ENCODE assay signal across 23 mouse cellular contexts in genomic region chr9:82788375-82788774, GRCm38 (mm10). TPM values are rescaled to one million over a fixed set of nuclear protein-coding genes. Genes with fewer than 3 reads are reported as not detected.
DNase-seq lines count a peak whose midpoint lies in the region; ATAC-seq and TF ChIP-seq lines count a peak whose summit lies in the region.
"Had no signal": no experiment of that assay in that cellular context is flagged by ENCODE, and none has a peak within 500 bp of the region (broad histone marks: within the 10 kb centered on the region; RNA-seq: fewer than 3 reads in every experiment).

No protein-coding gene starts in this region.

- WGBS in forebrain, embryonic 16.5 days = 41% methylated on average over 9 of the region's 9 CpGs
- WGBS in forebrain, embryonic 15.5 days = 36% methylated on average over 9 of the region's 9 CpGs
- WGBS in midbrain, embryonic 14.5 days = 33% methylated on average over 9 of the region's 9 CpGs
- WGBS in midbrain, embryonic 11.5 days = 62% methylated on average over 9 of the region's 9 CpGs
- WGBS in hindbrain, embryonic 15.5 days = 34% methylated on average over 9 of the region's 9 CpGs
- 31% methylated on average over 9 of the region's 9 CpGs for WGBS in midbrain, postnatal 0 days

- H3K9ac ChIP-seq in forebrain, embryonic 16.5 days (replicated peaks; ENCODE audit: low read depth, low read length) = 0 out of 2 replicates have a peak overlapping the region, but pooled peaks have one; percentile 1
- no peak overlapping the region for H3K9ac ChIP-seq in forebrain, embryonic 15.5 days (replicated peaks)
- 0 out of 2 replicates have a peak overlapping the region, but pooled peaks have one; percentile 1 for H3K9ac ChIP-seq in midbrain, embryonic 14.5 days (replicated peaks; ENCODE audit: low read length)
- no peak overlapping the region for H3K9ac ChIP-seq in midbrain, embryonic 11.5 days (ENCODE audit: low read length)
- no peak overlapping the region for H3K9ac ChIP-seq in hindbrain, embryonic 15.5 days
- peak overlapping the region; percentile 39; the same call in 1 of the 2 replicates for H3K9ac ChIP-seq in midbrain, postnatal 0 days (replicated peaks; ENCODE audit: low read length, poor library complexity, severe bottlenecking)
- H3K9ac ChIP-seq: embryonic facial prominence, embryonic 12.5 days; liver, embryonic 14.5 days; stomach, embryonic 15.5 days had no signal

- H3K4me3 ChIP-seq in forebrain, embryonic 16.5 days (replicated peaks; ENCODE audit: low read length) = no peak overlapping the region
- no peak overlapping the region for H3K4me3 ChIP-seq in forebrain, embryonic 15.5 days
- H3K4me3 ChIP-seq in midbrain, embryonic 14.5 days (replicated peaks; ENCODE audit: low read depth, low read length) = no peak overlapping the region
- H3K4me3 ChIP-seq in midbrain, embryonic 11.5 days (ENCODE audit: low read depth, low read length) = no peak overlapping the region
- H3K4me3 ChIP-seq in hindbrain, embryonic 15.5 days = no peak overlapping the region
- no peak overlapping the region for H3K4me3 ChIP-seq in midbrain, postnatal 0 days (ENCODE audit: low read depth, low read length)
- H3K4me3 ChIP-seq: embryonic facial prominence, embryonic 12.5 days; stomach, embryonic 15.5 days had no signal

- H3K9me3 ChIP-seq in forebrain, embryonic 16.5 days (ENCODE audit: control insufficient read depth, low read length) = no peaks in the 10 kb centered on the region
- no peaks in the 10 kb centered on the region for H3K9me3 ChIP-seq in forebrain, embryonic 15.5 days
- H3K9me3 ChIP-seq in midbrain, embryonic 14.5 days (ENCODE audit: control insufficient read depth, low read length) = no peaks in the 10 kb centered on the region
- no peaks in the 10 kb centered on the region for H3K9me3 ChIP-seq in midbrain, embryonic 11.5 days (ENCODE audit: control insufficient read depth, low read length)
- H3K9me3 ChIP-seq in hindbrain, embryonic 15.5 days = no peaks in the 10 kb centered on the region
- no peaks in the 10 kb centered on the region for H3K9me3 ChIP-seq in midbrain, postnatal 0 days (ENCODE audit: low read length)
- H3K9me3 ChIP-seq: embryonic facial prominence, embryonic 12.5 days; stomach, embryonic 15.5 days had no signal

- ATAC-seq in forebrain, embryonic 16.5 days = no peak
- ATAC-seq in forebrain, embryonic 15.5 days (replicated peaks) = no peak
- no peak for ATAC-seq in midbrain, embryonic 14.5 days (ENCODE audit: low FRiP score, low TSS enrichment)
- no peak for ATAC-seq in midbrain, embryonic 11.5 days (ENCODE audit: low FRiP score)
- no peak for ATAC-seq in hindbrain, embryonic 15.5 days (ENCODE audit: low FRiP score, low read depth)
- ATAC-seq in midbrain, postnatal 0 days (ENCODE audit: low FRiP score) = no peak
- ATAC-seq: Patski had no signal

- TF ChIP-seq CTCF in midbrain, postnatal 0 days (IDR thresholded peaks at IDR 0.05) = no peak

- DNase-seq in midbrain, embryonic 14.5 days = peak; percentile 35
- no peak for DNase-seq in midbrain, embryonic 11.5 days (ENCODE audit: low spot score, missing footprints)
- DNase-seq in midbrain, postnatal 0 days (ENCODE audit: low spot score) = peak; percentile 8
- DNase-seq in layer of hippocampus, adult 18-20 months (ENCODE audit: low spot score in 2 of 2) = no peak
- DNase-seq: adrenal gland, postnatal 10 days; cerebellum, adult 11 months; cerebellum, adult 9-11 months; embryo, embryonic 11 days; gastrocnemius, postnatal 10 days; kidney, adult 11 months; kidney, postnatal 14 days; liver; lung, adult 2 months; lung, postnatal 10 days; right cerebral cortex, postnatal 25 days had no signal

- H3K27me3 ChIP-seq in forebrain, embryonic 16.5 days (replicated peaks; ENCODE audit: control insufficient read depth, insufficient read depth, low read length) = no peaks in the 10 kb centered on the region
- no peaks in the 10 kb centered on the region for H3K27me3 ChIP-seq in forebrain, embryonic 15.5 days
- no peaks in the 10 kb centered on the region for H3K27me3 ChIP-seq in midbrain, embryonic 14.5 days (ENCODE audit: control insufficient read depth, insufficient read depth, low read length)
- H3K27me3 ChIP-seq in midbrain, embryonic 11.5 days (ENCODE audit: control insufficient read depth, insufficient read depth, low read length) = no peaks in the 10 kb centered on the region
- no peaks in the 10 kb centered on the region for H3K27me3 ChIP-seq in hindbrain, embryonic 15.5 days
- no peaks in the 10 kb centered on the region for H3K27me3 ChIP-seq in midbrain, postnatal 0 days (ENCODE audit: insufficient read depth, low read length)
- H3K27me3 ChIP-seq: embryonic facial prominence, embryonic 12.5 days; stomach, embryonic 15.5 days had no signal

- no peaks in the 10 kb centered on the region for H3K4me1 ChIP-seq in forebrain, embryonic 16.5 days (replicated peaks; ENCODE audit: control insufficient read depth, insufficient read depth, low read length)
- H3K4me1 ChIP-seq in forebrain, embryonic 15.5 days = no peaks in the 10 kb centered on the region
- no peaks in the 10 kb centered on the region for H3K4me1 ChIP-seq in midbrain, embryonic 14.5 days (ENCODE audit: control insufficient read depth, insufficient read depth, low read length)
- H3K4me1 ChIP-seq in midbrain, embryonic 11.5 days (ENCODE audit: control insufficient read depth, insufficient read depth, low read length) = no peaks in the 10 kb centered on the region
- H3K4me1 ChIP-seq in hindbrain, embryonic 15.5 days (replicated peaks) = no peaks in the 10 kb centered on the region
- no peaks in the 10 kb centered on the region for H3K4me1 ChIP-seq in midbrain, postnatal 0 days (ENCODE audit: insufficient read depth, low read length)
- H3K4me1 ChIP-seq: embryonic facial prominence, embryonic 12.5 days; stomach, embryonic 15.5 days had no signal

- H3K36me3 ChIP-seq in forebrain, embryonic 16.5 days (ENCODE audit: control insufficient read depth, insufficient read depth) = no peaks in the 10 kb centered on the region
- H3K36me3 ChIP-seq in forebrain, embryonic 15.5 days = no peaks in the 10 kb centered on the region
- H3K36me3 ChIP-seq in midbrain, embryonic 14.5 days (ENCODE audit: control insufficient read depth, insufficient read depth, low read length) = no peaks in the 10 kb centered on the region
- no peaks in the 10 kb centered on the region for H3K36me3 ChIP-seq in midbrain, embryonic 11.5 days (ENCODE audit: control insufficient read depth, insufficient read depth, low read length)
- H3K36me3 ChIP-seq in hindbrain, embryonic 15.5 days = no peaks in the 10 kb centered on the region
- no peaks in the 10 kb centered on the region for H3K36me3 ChIP-seq in midbrain, postnatal 0 days (ENCODE audit: insufficient read depth, low read length)
- H3K36me3 ChIP-seq: embryonic facial prominence, embryonic 12.5 days; stomach, embryonic 15.5 days had no signal

- H3K4me2 ChIP-seq in forebrain, embryonic 16.5 days (ENCODE audit: low read length) = no peak overlapping the region
- H3K4me2 ChIP-seq in forebrain, embryonic 15.5 days (replicated peaks) = no peak overlapping the region
- H3K4me2 ChIP-seq in midbrain, embryonic 14.5 days (ENCODE audit: low read length) = no peak overlapping the region
- H3K4me2 ChIP-seq in midbrain, embryonic 11.5 days = no peak overlapping the region
- H3K4me2 ChIP-seq in hindbrain, embryonic 15.5 days = 0 out of 2 replicates have a peak overlapping the region, but pooled peaks have one; percentile 13
- H3K4me2 ChIP-seq in midbrain, postnatal 0 days (ENCODE audit: low read depth, low read length, poor library complexity, severe bottlenecking) = peak overlapping the region; percentile 20; the same call in 1 of the 2 replicates
- H3K4me2 ChIP-seq: embryonic facial prominence, embryonic 12.5 days; stomach, embryonic 15.5 days had no signal

- H3K27ac ChIP-seq in forebrain, embryonic 16.5 days (ENCODE audit: low read length) = no peak overlapping the region
- H3K27ac ChIP-seq in forebrain, embryonic 15.5 days (replicated peaks) = no peak overlapping the region
- no peak overlapping the region for H3K27ac ChIP-seq in midbrain, embryonic 14.5 days (replicated peaks; ENCODE audit: low read depth, low read length)
- no peak overlapping the region for H3K27ac ChIP-seq in midbrain, embryonic 11.5 days (ENCODE audit: low read depth, low read length)
- H3K27ac ChIP-seq in hindbrain, embryonic 15.5 days (replicated peaks) = no peak overlapping the region
- H3K27ac ChIP-seq in midbrain, postnatal 0 days (ENCODE audit: low read depth, low read length) = no peak overlapping the region
- H3K27ac ChIP-seq: embryonic facial prominence, embryonic 12.5 days; liver, embryonic 14.5 days; macrophage; stomach, embryonic 15.5 days had no signal

RNA-seq across cellular contexts. Expression of gene Irak1bp1, which starts 41.0 kb away (rescaled TPM):
- 35.0 and 41.2 TPM in 2 replicates for polyA plus RNA-seq in forebrain, embryonic 16.5 days (2015; fragmentation: Nextera tagmentation; extraction: Ambion mirVana)
- polyA plus RNA-seq in forebrain, embryonic 15.5 days (2015; fragmentation: Nextera tagmentation; extraction: Ambion mirVana) = 37.3 and 38.6 TPM in 2 replicates
- 39.2 and 42.4 TPM in 2 replicates for polyA plus RNA-seq in midbrain, embryonic 14.5 days (2014; fragmentation: Nextera tagmentation; extraction: Ambion mirVana)
- 31.3 and 34.2 TPM in 2 replicates for polyA plus RNA-seq in midbrain, embryonic 11.5 days (2014; fragmentation: Nextera tagmentation; extraction: Ambion mirVana)
- polyA plus RNA-seq in hindbrain, embryonic 15.5 days (2015; fragmentation: Nextera tagmentation; extraction: Ambion mirVana) = 33.6 and 35.8 TPM in 2 replicates
- total RNA-seq in midbrain, postnatal 0 days (2014; rRNA removed) = 22.0 and 27.6 TPM in 2 replicates
- polyA plus RNA-seq in midbrain, postnatal 0 days (2015; fragmentation: Nextera tagmentation; extraction: Ambion mirVana) = 46.5 and 48.2 TPM in 2 replicates
- 10 to 100 TPM; 17.7 to 19.3 TPM for total RNA-seq in layer of hippocampus, adult 18-20 months (2021)

Comparison
In these comparisons a context has a peak if more than half of its experiments do, and no peak if none do; other contexts are left out.
1. H3K4me2 ChIP-seq: peak in hindbrain, embryonic 15.5 days (single experiment) and midbrain, postnatal 0 days (single experiment); none in forebrain, embryonic 16.5 days (single experiment), forebrain, embryonic 15.5 days (single experiment), midbrain, embryonic 14.5 days (single experiment) and midbrain, embryonic 11.5 days (single experiment).
2. H3K9ac ChIP-seq: peak in forebrain, embryonic 16.5 days (single experiment), midbrain, embryonic 14.5 days (single experiment) and midbrain, postnatal 0 days (single experiment); none in forebrain, embryonic 15.5 days (single experiment), midbrain, embryonic 11.5 days (single experiment) and hindbrain, embryonic 15.5 days (single experiment).
3. DNase-seq: peak in midbrain, embryonic 14.5 days (single experiment) and midbrain, postnatal 0 days (single experiment); none in midbrain, embryonic 11.5 days (single experiment) and layer of hippocampus, adult 18-20 months (0 of 2).